Mouse (Mus musculus): ENCODE results near the gene Iqce. TPM values are rescaled to one million over a fixed set of nuclear protein-coding genes. Genes with fewer than 3 reads are reported as not detected.

Gene Iqce
- polyA plus RNA-seq, 1 experiment, result 8.5 TPM

- no peak for TF ChIP-seq GATA1 (IDR thresholded peaks at IDR 0.05; ENCODE audit: low read length)
These were observed 82.9 kb downstream of the Iqce start for GRCm38 (mm10) chr5:140619151-140619771.

GRCm38 (mm10) chr5:140617714-140618113 lies 84.5 kb downstream of the Iqce start:
- no peak for TF ChIP-seq GATA1 (IDR thresholded peaks at IDR 0.05; ENCODE audit: low read length)

- TF ChIP-seq GATA1 (IDR thresholded peaks at IDR 0.05; ENCODE audit: low read length), result no peak
These were observed 85.5 kb downstream of the Iqce start for GRCm38 (mm10) chr5:140616691-140617090.

- no peak for TF ChIP-seq GATA1 (IDR thresholded peaks at IDR 0.05; ENCODE audit: low read length)
These were observed 86.1 kb downstream of the Iqce start for GRCm38 (mm10) chr5:140616110-140616503.

GRCm38 (mm10) chr5:140615321-140616109 lies 86.7 kb downstream of the Iqce start:
- no peak for TF ChIP-seq GATA1 (IDR thresholded peaks at IDR 0.05; ENCODE audit: low read length)

- no peak for TF ChIP-seq GATA1 (IDR thresholded peaks at IDR 0.05; ENCODE audit: low read length)
These were observed 87.3 kb downstream of the Iqce start for GRCm38 (mm10) chr5:140614837-140615236.

- TF ChIP-seq GATA1 (IDR thresholded peaks at IDR 0.05; ENCODE audit: low read length), result no peak
These were observed 88.0 kb downstream of the Iqce start for GRCm38 (mm10) chr5:140614141-140614540.

GRCm38 (mm10) chr5:140612191-140612590 lies 90.0 kb downstream of the Iqce start:
- TF ChIP-seq GATA1 (IDR thresholded peaks at IDR 0.05; ENCODE audit: low read length), result no peak

Other genes with a start within 250 kb of the Iqce start
- gene Chst12, start 196.8 kb downstream of the Iqce start, polyA plus RNA-seq (2012), result not detected in 2 replicates
- gene Grifin, start 137.3 kb downstream of the Iqce start, polyA plus RNA-seq (2012), result 0.14 and 0.22 TPM in 2 replicates
- 1.1 and 1.2 TPM in 2 replicates for gene Lfng, start 95.1 kb downstream of the Iqce start, polyA plus RNA-seq (2012)
- 32.1 and 33.3 TPM in 2 replicates for gene Ttyh3, start 53.3 kb downstream of the Iqce start, polyA plus RNA-seq (2012)
- 23.7 and 26.8 TPM in 2 replicates for gene Brat1, start 2.6 kb upstream of the Iqce start, polyA plus RNA-seq (2012)
- gene Amz1, start 21.7 kb upstream of the Iqce start, polyA plus RNA-seq (2012), result 0.26 and 0.40 TPM in 2 replicates
- gene Gna12, start 128.1 kb upstream of the Iqce start, polyA plus RNA-seq (2012), result 31.3 and 35.8 TPM in 2 replicates